ENCODE assay signal across 34 mouse cellular contexts in the genomic region with DNA sequence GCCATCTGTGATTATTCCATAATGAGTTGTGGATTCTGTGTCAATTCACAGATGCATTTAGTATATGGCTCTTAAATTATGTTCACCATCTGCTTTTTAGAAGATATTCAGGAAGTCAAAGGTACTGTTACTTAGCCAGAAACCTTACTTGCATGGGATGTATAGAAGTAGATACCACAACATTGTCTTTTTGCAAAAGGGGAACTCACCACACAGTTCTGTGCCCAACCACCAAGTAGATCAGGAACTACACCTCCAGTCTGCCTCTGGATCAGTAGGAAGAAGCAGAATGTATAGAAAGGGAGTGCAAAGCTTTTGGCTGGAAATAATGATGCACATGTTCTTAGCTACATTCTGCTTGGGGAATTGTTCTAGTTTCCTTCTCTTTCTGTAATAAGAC.
"Had no signal": no experiment of that assay in that cellular context is flagged by ENCODE, and none has a peak within 500 bp of the region (broad histone marks: within the 10 kb centered on the region; RNA-seq: fewer than 3 reads in every experiment).

No protein-coding gene starts in this region.

- H3K9me3 ChIP-seq: heart, embryonic 12.5 days; heart, embryonic 13.5 days; heart, embryonic 15.5 days; hindbrain, embryonic 10.5 days; hindbrain, embryonic 12.5 days; hindbrain, embryonic 13.5 days; hindbrain, embryonic 15.5 days; intestine, embryonic 15.5 days; kidney, embryonic 15.5 days had no signal

- H3K36me3 ChIP-seq: heart, embryonic 12.5 days; heart, embryonic 13.5 days; heart, embryonic 15.5 days; hindbrain, embryonic 10.5 days; hindbrain, embryonic 12.5 days; hindbrain, embryonic 13.5 days; hindbrain, embryonic 15.5 days; intestine, embryonic 15.5 days; kidney, embryonic 15.5 days had no signal

- H3K4me3 ChIP-seq: heart, embryonic 12.5 days; heart, embryonic 13.5 days; heart, embryonic 15.5 days; hindbrain, embryonic 10.5 days; hindbrain, embryonic 12.5 days; hindbrain, embryonic 13.5 days; hindbrain, embryonic 15.5 days; intestine, embryonic 15.5 days; kidney, embryonic 15.5 days; layer of hippocampus, adult 2 months; left cerebral cortex, adult 2 months had no signal

- DNase-seq: heart, postnatal 10 days; heart, postnatal 14 days; heart, postnatal 36 days; heart, postnatal 4 days; kidney, adult 11 months; kidney, adult 18-20 months; kidney, adult 2 months; kidney, adult 8-10 months; kidney, adult 9 months; kidney, postnatal 10 days; kidney, postnatal 14 days; kidney, postnatal 25 days; kidney, postnatal 36 days; kidney, postnatal 4 days; layer of hippocampus, adult 9-11 months; layer of hippocampus, postnatal 36 days had no signal

- H3K27ac ChIP-seq: heart, embryonic 13.5 days; heart, embryonic 15.5 days; hindbrain, embryonic 10.5 days; hindbrain, embryonic 12.5 days; hindbrain, embryonic 13.5 days; hindbrain, embryonic 14.5 days; hindbrain, embryonic 15.5 days; hindbrain, postnatal 0 days; intestine, embryonic 15.5 days; kidney, embryonic 15.5 days; kidney, postnatal 0 days; layer of hippocampus, adult 2 months; left cerebral cortex, adult 2 months had no signal

- H3K4me1 ChIP-seq: heart, embryonic 12.5 days; heart, embryonic 13.5 days; heart, embryonic 15.5 days; hindbrain, embryonic 10.5 days; hindbrain, embryonic 12.5 days; hindbrain, embryonic 13.5 days; hindbrain, embryonic 15.5 days; intestine, embryonic 15.5 days; kidney, embryonic 15.5 days had no signal

- H3K27me3 ChIP-seq: heart, embryonic 12.5 days; heart, embryonic 13.5 days; heart, embryonic 15.5 days; hindbrain, embryonic 12.5 days; hindbrain, embryonic 13.5 days; hindbrain, embryonic 15.5 days; intestine, embryonic 15.5 days; kidney, embryonic 15.5 days had no signal

- H3K9ac ChIP-seq: heart, embryonic 12.5 days; heart, embryonic 13.5 days; heart, embryonic 15.5 days; hindbrain, embryonic 12.5 days; hindbrain, embryonic 13.5 days; hindbrain, embryonic 14.5 days; hindbrain, embryonic 15.5 days; intestine, embryonic 15.5 days; kidney, embryonic 15.5 days had no signal

- ATAC-seq: hindbrain, embryonic 16.5 days; hindbrain, postnatal 0 days; inflammation-experienced regulatory T-cells, adult 6 months; intestine, embryonic 15.5 days; intestine, embryonic 16.5 days; intestine, postnatal 0 days had no signal
